Mouse (Mus musculus) midbrain, embryonic 10.5 days (tissue): ENCODE data around the gene Ezr. TPM values are rescaled to one million over a fixed set of nuclear protein-coding genes. Genes with fewer than 3 reads are reported as not detected.

Experiments used
- DNase-seq: peaks from one replicate; pipeline ENCODE4 v3.0.0-alpha.2; 2017; ENCODE audit warnings: low spot score
- H3K27ac ChIP-seq: fragments of 300-500 bp; sonication (generic); replicated peaks from 2 replicates; pipeline ENCODE4 v1.5.1; 2016; ENCODE audit warnings: mild to moderate bottlenecking
- H3K27me3 ChIP-seq: fragments of 300-500 bp; sonication (generic); 2 replicates; pipeline ENCODE4 v1.6.1; 2016; ENCODE audit warnings: low read depth, mild to moderate bottlenecking; ENCODE audit not compliant: poor library complexity, severe bottlenecking
- H3K36me3 ChIP-seq: fragments of 300-500 bp; sonication (generic); 2 replicates; pipeline ENCODE4 v1.6.1; 2016; ENCODE audit warnings: mild to moderate bottlenecking, moderate library complexity
- H3K4me1 ChIP-seq: fragments of 300-500 bp; sonication (generic); 2 replicates; pipeline ENCODE4 v1.6.1; 2016
- H3K4me3 ChIP-seq: fragments of 300-500 bp; sonication (generic); 2 replicates; pipeline ENCODE4 v1.5.1; 2016; ENCODE audit warnings: mild to moderate bottlenecking, moderate library complexity
- H3K9me3 ChIP-seq: fragments of 300-500 bp; sonication (generic); replicated peaks from 2 replicates; pipeline ENCODE4 v1.6.1; 2016; ENCODE audit warnings: mild to moderate bottlenecking
- WGBS: fragments of 180-500 bp; shearing (Covaris S2); methylation state at CpG from one replicate; pipeline ENCODE4 v1.1.7; 2016; 5-methylcytosine and 5-hydroxymethylcytosine counted together
- polyA plus RNA-seq: library from polyadenylated mRNA; unstranded; fragments of >200 nt; fragmentation: Nextera tagmentation; extraction: Ambion mirVana; gene quantifications from 2 replicates; pipeline ENCODE4 v1.2.1, GENCODE M21; 2016

The Ezr gene
- polyA plus RNA-seq, 1 experiment from 2014 or later = 56.7 TPM

GRCm38 (mm10) chr17:6775221-6775620, 7.4 kb downstream of the Ezr start:
- WGBS = 71% methylated on average over 9 of the region's 9 CpGs
- H3K4me3 ChIP-seq = no peak overlapping the region
- H3K4me1 ChIP-seq = peaks cover 54% of the 10 kb centered on the region

GRCm38 (mm10) chr17:6773249-6773966, 9.2 kb downstream of the Ezr start:
- Histone ChIP-seq H3K27me3 (no peaks in the 10 kb centered on the region), H3K36me3 (no peaks in the 10 kb centered on the region), H3K9me3 (no peaks in the 10 kb centered on the region), H3K27ac (no peak overlapping the region), H3K4me1 (peaks cover 39% of the 10 kb centered on the region), H3K4me3 (no peak overlapping the region)
- DNase-seq = no peak
- 90% methylated on average over 14 of the region's 14 CpGs for WGBS

More at GRCm38 (mm10) chr17:6775221-6775620, 7.4 kb downstream of the Ezr start:
- H3K27me3 ChIP-seq = peaks cover 13% of the 10 kb centered on the region
- H3K9me3 ChIP-seq = no peaks in the 10 kb centered on the region
- peak; percentile 36 for DNase-seq
- no peaks in the 10 kb centered on the region for H3K36me3 ChIP-seq
- H3K27ac ChIP-seq = no peak overlapping the region

- H3K36me3 ChIP-seq = no peaks in the 10 kb centered on the region
- WGBS = 85% methylated on average over 5 of the region's 5 CpGs
- H3K4me1 ChIP-seq = peaks cover 40% of the 10 kb centered on the region
- no peak for DNase-seq
- no peak overlapping the region for H3K4me3 ChIP-seq
- no peak overlapping the region for H3K27ac ChIP-seq
- H3K9me3 ChIP-seq = no peaks in the 10 kb centered on the region
- H3K27me3 ChIP-seq = no peaks in the 10 kb centered on the region
Measured at GRCm38 (mm10) chr17:6772490-6772773, 10.2 kb downstream of the Ezr start.

- Histone ChIP-seq H3K27ac (no peak overlapping the region), H3K4me1 (peaks cover 39% of the 10 kb centered on the region), H3K4me3 (no peak overlapping the region), H3K27me3 (no peaks in the 10 kb centered on the region), H3K36me3 (no peaks in the 10 kb centered on the region), H3K9me3 (no peaks in the 10 kb centered on the region)
- DNase-seq = no peak
- 88% methylated on average over 16 of the region's 16 CpGs for WGBS
Measured at GRCm38 (mm10) chr17:6771661-6772489, 10.7 kb downstream of the Ezr start.

- H3K27me3 ChIP-seq = no peaks in the 10 kb centered on the region
- peaks cover 42% of the 10 kb centered on the region for H3K4me1 ChIP-seq
- no peak overlapping the region for H3K27ac ChIP-seq
- H3K4me3 ChIP-seq = no peak overlapping the region
- WGBS = 70% methylated on average over 4 of the region's 4 CpGs
- H3K9me3 ChIP-seq = no peaks in the 10 kb centered on the region
- no peak for DNase-seq
- H3K36me3 ChIP-seq = no peaks in the 10 kb centered on the region
Measured at GRCm38 (mm10) chr17:6769602-6770001, 13.0 kb downstream of the Ezr start.

- Histone ChIP-seq H3K27ac (no peak overlapping the region), H3K27me3 (no peaks in the 10 kb centered on the region), H3K9me3 (no peaks in the 10 kb centered on the region), H3K4me3 (no peak overlapping the region), H3K4me1 (peaks cover 55% of the 10 kb centered on the region), H3K36me3 (no peaks in the 10 kb centered on the region)
- no peak for DNase-seq
- 88% methylated on average over 5 of the region's 5 CpGs for WGBS
Measured at GRCm38 (mm10) chr17:6768301-6768788, 14.2 kb downstream of the Ezr start.

- Histone ChIP-seq H3K36me3 (no peaks in the 10 kb centered on the region), H3K27me3 (no peaks in the 10 kb centered on the region), H3K27ac (no peak overlapping the region), H3K4me1 (peaks cover 61% of the 10 kb centered on the region), H3K4me3 (no peak overlapping the region), H3K9me3 (no peaks in the 10 kb centered on the region)
- 69% methylated on average over 5 of the region's 5 CpGs for WGBS
- no peak for DNase-seq
Measured at GRCm38 (mm10) chr17:6767771-6768170, 14.8 kb downstream of the Ezr start.

- Histone ChIP-seq H3K27me3 (peaks cover 3% of the 10 kb centered on the region; the same call in 1 of the 2 replicates), H3K27ac (no peak overlapping the region; the same call in 1 of the 2 replicates), H3K9me3 (no peaks in the 10 kb centered on the region), H3K36me3 (no peaks in the 10 kb centered on the region), H3K4me1 (peaks cover 64% of the 10 kb centered on the region), H3K4me3 (no peak overlapping the region)
- DNase-seq = no peak
- 90% methylated on average over 4 of the region's 4 CpGs for WGBS
Measured at GRCm38 (mm10) chr17:6766823-6767222, 15.8 kb downstream of the Ezr start.

- Histone ChIP-seq H3K36me3 (no peaks in the 10 kb centered on the region), H3K27ac (peak overlapping the region; percentile 73), H3K9me3 (no peaks in the 10 kb centered on the region), H3K4me3 (no peak overlapping the region), H3K27me3 (peaks cover 3% of the 10 kb centered on the region; the same call in 1 of the 2 replicates), H3K4me1 (peaks cover 62% of the 10 kb centered on the region)
- no peak for DNase-seq
- WGBS = 41% methylated on average over 2 of the region's 2 CpGs
Measured at GRCm38 (mm10) chr17:6765886-6766285, 16.7 kb downstream of the Ezr start.

- H3K9me3 ChIP-seq = no peaks in the 10 kb centered on the region
- H3K27ac ChIP-seq = peak overlapping the region; percentile 73
- peaks cover 3% of the 10 kb centered on the region; the same call in 1 of the 2 replicates for H3K27me3 ChIP-seq
- no peaks in the 10 kb centered on the region for H3K36me3 ChIP-seq
- no peak for DNase-seq
- no peak overlapping the region for H3K4me3 ChIP-seq
- 70% methylated on average over 4 of the region's 4 CpGs for WGBS
- H3K4me1 ChIP-seq = peaks cover 67% of the 10 kb centered on the region
Measured at GRCm38 (mm10) chr17:6764730-6765129, 17.9 kb downstream of the Ezr start.

- Histone ChIP-seq H3K27me3 (peaks cover 3% of the 10 kb centered on the region; the same call in 1 of the 2 replicates), H3K4me3 (no peak overlapping the region), H3K36me3 (no peaks in the 10 kb centered on the region), H3K27ac (peak overlapping the region; percentile 66; the same call in 1 of the 2 replicates), H3K4me1 (peaks cover 72% of the 10 kb centered on the region), H3K9me3 (no peaks in the 10 kb centered on the region)
- DNase-seq = no peak
- WGBS = 64% methylated on average over 7 of the region's 7 CpGs
Measured at GRCm38 (mm10) chr17:6764227-6764593, 18.4 kb downstream of the Ezr start.

- H3K27me3 ChIP-seq = peaks cover 3% of the 10 kb centered on the region; the same call in 1 of the 2 replicates
- no peaks in the 10 kb centered on the region for H3K36me3 ChIP-seq
- 32% methylated on average over 7 of the region's 7 CpGs for WGBS
- peak overlapping the region; percentile 66 for H3K27ac ChIP-seq
- H3K4me1 ChIP-seq = peaks cover 77% of the 10 kb centered on the region
- no peak overlapping the region for H3K4me3 ChIP-seq
- H3K9me3 ChIP-seq = no peaks in the 10 kb centered on the region
- DNase-seq = no peak
Measured at GRCm38 (mm10) chr17:6763513-6764226, 18.9 kb downstream of the Ezr start.
